Mouse (Mus musculus): Measurements from ENCODE around the gene Tmco5b. TPM values are rescaled to one million over a fixed set of nuclear protein-coding genes. Genes with fewer than 3 reads are reported as not detected.
A peak's percentile ranks its signal among the peaks of the same experiment; 100 is the strongest.

Gene Tmco5b
- not detected in 2 replicates for polyA plus RNA-seq (2014; fragmentation: Nextera tagmentation; extraction: Ambion mirVana)

DNA sequence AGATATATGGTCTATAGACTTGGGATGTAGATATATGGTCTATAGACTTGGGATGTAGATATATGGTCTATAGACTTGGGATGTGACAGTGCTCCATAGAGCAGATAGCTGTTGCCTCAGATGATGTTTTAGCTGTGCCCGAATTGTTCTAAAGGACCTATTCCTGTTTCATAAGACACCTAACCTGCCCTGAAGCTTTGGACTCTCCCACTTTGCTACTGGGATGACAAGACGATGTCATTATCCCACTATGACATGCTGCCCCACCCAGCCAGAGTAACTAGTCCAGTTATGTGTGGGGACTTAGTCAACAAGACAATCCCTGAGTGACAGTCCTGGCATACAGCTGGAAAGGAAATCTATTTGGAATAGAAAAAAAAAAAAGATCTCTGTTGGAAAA is at the start of gene Tmco5b:
Tmco5b (plus strand) TSS at position 301 of the 400 bp plus-strand sequence.
- Histone ChIP-seq H3K4me3 (ENCODE audit: control insufficient read depth in 1 of 2, insufficient read depth in 1 of 2, low read depth in 1 of 2, low read length in 2 of 2) (no peak within 1 kb of the TSS), H3K4me2 (ENCODE audit: low read length) (no peak within 1 kb of the TSS), H3K9me3 (ENCODE audit: control insufficient read depth, low read length) (no peaks in the 10 kb centered on the region), H3K4me1 (ENCODE audit: control insufficient read depth in 2 of 2, insufficient read depth in 2 of 2, low read length in 2 of 2) (no peaks in the 10 kb centered on the region), H3K27ac (replicated peaks in 1 of 2; ENCODE audit: control insufficient read depth in 1 of 2, insufficient read depth in 1 of 2, low read depth in 2 of 2, low read length in 2 of 2) (no peak within 1 kb of the TSS), H3K9ac (ENCODE audit: low read length) (no peak within 1 kb of the TSS), H3K36me3 (ENCODE audit: control insufficient read depth, insufficient read depth, low read length) (no peaks in the 10 kb centered on the region), H3K27me3 (ENCODE audit: control insufficient read depth, insufficient read depth, low read length) (no peaks in the 10 kb centered on the region)
- no peak for ATAC-seq (ENCODE audit: insufficient number of reproducible peaks, insufficient read depth, low FRiP score, low read depth)
- 74% methylated on average over 2 of the region's 2 CpGs for WGBS

DNA sequence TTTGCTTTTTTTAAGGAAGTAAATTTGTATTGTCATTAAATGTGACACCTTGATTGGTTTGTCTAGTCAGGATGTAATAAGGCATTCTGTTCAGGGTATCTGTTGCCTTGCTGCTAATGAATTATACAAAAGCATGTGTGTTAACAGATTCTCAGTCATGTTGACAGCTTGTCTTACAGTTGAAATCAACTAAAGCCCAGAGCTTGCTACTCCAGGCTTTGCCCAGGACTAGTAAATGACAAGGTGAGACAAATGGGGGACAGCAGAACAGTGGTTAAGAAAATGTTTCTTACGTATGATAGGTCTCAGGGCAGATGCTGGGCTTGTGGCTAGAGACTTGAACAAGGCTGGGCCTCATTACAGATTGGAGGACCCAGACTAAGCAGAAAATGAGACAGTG is 48.5 kb upstream of the Tmco5b start:
- Histone ChIP-seq H3K4me2 (ENCODE audit: low read length) (no peak overlapping the region), H3K4me3 (ENCODE audit: control insufficient read depth in 1 of 2, insufficient read depth in 1 of 2, low read depth in 1 of 2, low read length in 2 of 2) (no peak overlapping the region), H3K27ac (replicated peaks in 1 of 2; ENCODE audit: control insufficient read depth in 1 of 2, insufficient read depth in 1 of 2, low read depth in 2 of 2, low read length in 2 of 2) (no peak overlapping the region), H3K4me1 (ENCODE audit: control insufficient read depth in 2 of 2, insufficient read depth in 2 of 2, low read length in 2 of 2) (no peaks in the 10 kb centered on the region), H3K9ac (ENCODE audit: low read length) (no peak overlapping the region), H3K27me3 (ENCODE audit: control insufficient read depth, insufficient read depth, low read length) (no peaks in the 10 kb centered on the region), H3K36me3 (ENCODE audit: control insufficient read depth, insufficient read depth, low read length) (no peaks in the 10 kb centered on the region), H3K9me3 (ENCODE audit: control insufficient read depth, low read length) (no peaks in the 10 kb centered on the region)
- no peak for ATAC-seq (ENCODE audit: insufficient number of reproducible peaks, insufficient read depth, low FRiP score, low read depth)
- WGBS = 71% methylated on average over 1 of the region's 1 CpGs

GRCm38 (mm10) chr2:113238871-113239270 is 46.7 kb upstream of the Tmco5b start:
- H3K9ac ChIP-seq (ENCODE audit: low read length) = no peak overlapping the region
- ATAC-seq (ENCODE audit: insufficient number of reproducible peaks, insufficient read depth, low FRiP score, low read depth) = no peak
- H3K27me3 ChIP-seq (ENCODE audit: control insufficient read depth, insufficient read depth, low read length) = no peaks in the 10 kb centered on the region
- H3K4me1 ChIP-seq (ENCODE audit: control insufficient read depth in 2 of 2, insufficient read depth in 2 of 2, low read length in 2 of 2) = no peaks in the 10 kb centered on the region
- H3K9me3 ChIP-seq (ENCODE audit: control insufficient read depth, low read length) = no peaks in the 10 kb centered on the region
- no peak overlapping the region for H3K4me3 ChIP-seq (ENCODE audit: control insufficient read depth in 1 of 2, insufficient read depth in 1 of 2, low read depth in 1 of 2, low read length in 2 of 2)
- H3K36me3 ChIP-seq (ENCODE audit: control insufficient read depth, insufficient read depth, low read length) = no peaks in the 10 kb centered on the region
- 61% methylated on average over 5 of the region's 5 CpGs for WGBS
- H3K27ac ChIP-seq (replicated peaks in 1 of 2; ENCODE audit: control insufficient read depth in 1 of 2, insufficient read depth in 1 of 2, low read depth in 2 of 2, low read length in 2 of 2) = no peak overlapping the region
- no peak overlapping the region for H3K4me2 ChIP-seq (ENCODE audit: low read length)

DNA sequence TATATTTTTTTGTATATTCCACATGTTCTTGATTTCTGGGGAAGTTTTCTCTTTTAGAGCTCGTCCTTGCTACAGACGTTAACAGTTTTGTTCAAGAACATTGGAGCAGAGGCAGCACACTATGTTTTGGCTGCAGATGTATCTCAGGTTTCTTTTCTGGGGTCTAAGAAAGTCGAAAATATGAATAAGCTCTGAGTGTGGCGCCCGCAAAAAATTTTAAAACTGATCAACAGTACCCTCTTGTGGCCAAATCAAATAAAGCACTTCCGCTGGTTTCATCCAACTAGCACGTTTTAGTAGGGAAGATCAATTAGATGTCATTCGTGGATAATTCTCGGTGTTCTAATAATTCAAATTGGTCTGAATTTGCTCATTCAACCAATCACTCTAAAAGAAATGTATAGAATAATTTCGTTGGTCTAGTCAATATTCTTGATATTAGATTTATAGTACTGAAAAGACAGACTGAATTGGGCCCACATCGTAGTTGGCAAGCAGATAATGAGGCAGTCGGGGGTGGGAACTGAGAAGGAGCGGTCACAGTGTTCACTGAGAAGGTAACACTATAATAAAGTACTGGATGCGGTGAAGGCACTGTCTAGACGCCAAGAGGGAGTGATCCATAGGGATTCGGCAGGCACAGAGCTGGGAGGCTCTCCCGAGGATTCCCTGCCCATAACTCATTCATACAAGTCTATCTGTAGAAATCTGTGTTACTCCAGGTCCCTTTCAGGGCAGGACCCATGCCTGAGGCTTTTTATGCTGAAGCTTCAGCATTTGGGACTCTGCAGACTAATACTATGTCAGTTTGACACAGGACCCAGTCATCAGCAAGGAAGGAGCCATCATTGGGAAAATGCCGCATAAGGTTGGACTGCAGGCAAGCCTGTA is 17.1 kb downstream of the Tmco5b start:
- Histone ChIP-seq H3K36me3 (ENCODE audit: control insufficient read depth, insufficient read depth, low read length) (no peaks in the 10 kb centered on the region), H3K9me3 (ENCODE audit: control insufficient read depth, low read length) (no peaks in the 10 kb centered on the region), H3K4me1 (ENCODE audit: control insufficient read depth in 2 of 2, insufficient read depth in 2 of 2, low read length in 2 of 2) (no peaks in the 10 kb centered on the region), H3K27ac (replicated peaks in 1 of 2; ENCODE audit: control insufficient read depth in 1 of 2, insufficient read depth in 1 of 2, low read depth in 2 of 2, low read length in 2 of 2) (no peak overlapping the region), H3K27me3 (ENCODE audit: control insufficient read depth, insufficient read depth, low read length) (no peaks in the 10 kb centered on the region), H3K4me2 (ENCODE audit: low read length) (0 out of 2 replicates have a peak overlapping the region, but pooled peaks have one; percentile 24), H3K4me3 (ENCODE audit: control insufficient read depth in 1 of 2, insufficient read depth in 1 of 2, low read depth in 1 of 2, low read length in 2 of 2) (no peak overlapping the region), H3K9ac (ENCODE audit: low read length) (no peak overlapping the region)
- WGBS = 39% methylated on average over 18 of the region's 18 CpGs
- ATAC-seq (ENCODE audit: insufficient number of reproducible peaks, insufficient read depth, low FRiP score, low read depth) = no peak

DNA sequence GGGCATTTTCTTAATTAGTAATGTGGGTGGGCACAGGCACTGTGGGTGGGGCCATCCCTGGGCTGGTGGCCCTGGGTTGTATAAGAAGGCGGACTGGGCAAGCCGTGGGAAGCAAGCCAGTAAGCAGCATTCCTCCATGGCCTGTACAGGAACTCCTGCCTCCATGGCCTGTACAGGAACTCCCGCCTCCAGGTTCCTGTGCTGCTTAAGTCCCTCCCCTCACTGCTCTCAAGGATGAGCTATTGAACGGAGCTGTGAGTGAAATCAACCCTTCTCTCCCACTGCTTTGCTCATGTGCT is 17.7 kb downstream of the Tmco5b start:
- 74% methylated on average over 4 of the region's 4 CpGs for WGBS
- H3K9me3 ChIP-seq (ENCODE audit: control insufficient read depth, low read length) = no peaks in the 10 kb centered on the region
- no peak for ATAC-seq (ENCODE audit: insufficient number of reproducible peaks, insufficient read depth, low FRiP score, low read depth)
- H3K4me1 ChIP-seq (ENCODE audit: control insufficient read depth in 2 of 2, insufficient read depth in 2 of 2, low read length in 2 of 2) = no peaks in the 10 kb centered on the region
- H3K9ac ChIP-seq (ENCODE audit: low read length) = no peak overlapping the region
- no peaks in the 10 kb centered on the region for H3K36me3 ChIP-seq (ENCODE audit: control insufficient read depth, insufficient read depth, low read length)
- no peak overlapping the region for H3K4me2 ChIP-seq (ENCODE audit: low read length)
- no peaks in the 10 kb centered on the region for H3K27me3 ChIP-seq (ENCODE audit: control insufficient read depth, insufficient read depth, low read length)
- H3K27ac ChIP-seq (replicated peaks in 1 of 2; ENCODE audit: control insufficient read depth in 1 of 2, insufficient read depth in 1 of 2, low read depth in 2 of 2, low read length in 2 of 2) = no peak overlapping the region
- H3K4me3 ChIP-seq (ENCODE audit: control insufficient read depth in 1 of 2, insufficient read depth in 1 of 2, low read depth in 1 of 2, low read length in 2 of 2) = no peak overlapping the region

DNA sequence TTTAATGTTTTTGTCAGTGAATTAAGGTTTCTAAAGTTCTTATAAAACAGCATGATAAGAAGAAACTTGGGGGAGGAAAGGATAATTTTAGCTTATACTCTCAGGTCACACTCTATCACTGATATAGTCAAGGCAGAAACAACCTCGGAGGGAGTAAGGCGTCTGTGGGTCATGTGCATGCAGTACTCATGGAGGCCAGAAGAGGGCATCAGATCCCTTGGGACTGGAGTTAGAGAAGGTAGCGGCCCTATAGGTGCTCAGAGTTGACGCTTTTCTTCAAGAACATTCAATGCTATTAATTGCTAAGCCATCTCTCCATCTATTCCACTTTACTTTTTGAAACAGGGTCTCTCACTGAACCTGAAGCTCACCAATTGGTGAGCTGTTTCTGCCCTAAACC is 19.8 kb downstream of the Tmco5b start:
- H3K4me1 ChIP-seq (ENCODE audit: control insufficient read depth in 2 of 2, insufficient read depth in 2 of 2, low read length in 2 of 2) = no peaks in the 10 kb centered on the region
- no peaks in the 10 kb centered on the region for H3K27me3 ChIP-seq (ENCODE audit: control insufficient read depth, insufficient read depth, low read length)
- no peak overlapping the region for H3K9ac ChIP-seq (ENCODE audit: low read length)
- H3K4me3 ChIP-seq (ENCODE audit: control insufficient read depth in 1 of 2, insufficient read depth in 1 of 2, low read depth in 1 of 2, low read length in 2 of 2) = no peak overlapping the region
- no peak overlapping the region for H3K4me2 ChIP-seq (ENCODE audit: low read length)
- no peak overlapping the region for H3K27ac ChIP-seq (replicated peaks in 1 of 2; ENCODE audit: control insufficient read depth in 1 of 2, insufficient read depth in 1 of 2, low read depth in 2 of 2, low read length in 2 of 2)
- WGBS = 11% methylated on average over 4 of the region's 4 CpGs
- peak; percentile 35; the same call in 1 of the 2 replicates for ATAC-seq (ENCODE audit: insufficient number of reproducible peaks, insufficient read depth, low FRiP score, low read depth)
- H3K9me3 ChIP-seq (ENCODE audit: control insufficient read depth, low read length) = no peaks in the 10 kb centered on the region
- no peaks in the 10 kb centered on the region for H3K36me3 ChIP-seq (ENCODE audit: control insufficient read depth, insufficient read depth, low read length)

- WGBS = 68% methylated on average over 3 of the region's 3 CpGs
- Histone ChIP-seq H3K4me3 (ENCODE audit: control insufficient read depth in 1 of 2, insufficient read depth in 1 of 2, low read depth in 1 of 2, low read length in 2 of 2) (no peak overlapping the region), H3K27me3 (ENCODE audit: control insufficient read depth, insufficient read depth, low read length) (no peaks in the 10 kb centered on the region), H3K27ac (replicated peaks in 1 of 2; ENCODE audit: control insufficient read depth in 1 of 2, insufficient read depth in 1 of 2, low read depth in 2 of 2, low read length in 2 of 2) (no peak overlapping the region), H3K4me1 (ENCODE audit: control insufficient read depth in 2 of 2, insufficient read depth in 2 of 2, low read length in 2 of 2) (no peaks in the 10 kb centered on the region), H3K36me3 (ENCODE audit: control insufficient read depth, insufficient read depth, low read length) (no peaks in the 10 kb centered on the region), H3K4me2 (ENCODE audit: low read length) (no peak overlapping the region), H3K9ac (ENCODE audit: low read length) (no peak overlapping the region), H3K9me3 (ENCODE audit: control insufficient read depth, low read length) (no peaks in the 10 kb centered on the region)
- no peak for ATAC-seq (ENCODE audit: insufficient number of reproducible peaks, insufficient read depth, low FRiP score, low read depth)
Observed at GRCm38 (mm10) chr2:113311211-113311610, 25.7 kb downstream of the Tmco5b start.

DNA sequence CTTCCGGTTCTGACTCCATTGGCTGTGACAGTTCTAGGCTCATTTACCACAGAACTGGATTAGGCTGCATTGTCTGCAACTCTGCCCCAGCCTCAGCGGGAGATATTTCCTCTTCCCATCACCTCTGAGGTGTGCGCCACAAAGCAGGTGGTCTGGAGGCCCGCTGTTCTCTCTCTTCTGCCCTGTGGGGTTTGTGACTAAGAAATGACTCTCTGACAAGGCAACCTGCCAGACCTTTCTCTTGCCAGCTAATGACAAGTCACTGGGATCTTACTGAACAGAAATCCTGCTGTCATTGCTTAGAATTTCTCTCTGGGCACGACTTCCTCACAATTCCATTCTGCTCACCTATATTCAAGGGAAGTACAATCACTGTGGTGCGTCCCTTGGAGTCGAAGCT is 37.5 kb downstream of the Tmco5b start:
- peaks cover 3% of the 10 kb centered on the region; the same call in 1 of the 2 replicates for H3K27me3 ChIP-seq (ENCODE audit: control insufficient read depth, insufficient read depth, low read length)
- peaks cover 4% of the 10 kb centered on the region; the same call in 1 of the 2 replicates for H3K9me3 ChIP-seq (ENCODE audit: control insufficient read depth, low read length)
- H3K27ac ChIP-seq (replicated peaks in 1 of 2; ENCODE audit: control insufficient read depth in 1 of 2, insufficient read depth in 1 of 2, low read depth in 2 of 2, low read length in 2 of 2) = no peak overlapping the region
- H3K4me1 ChIP-seq (ENCODE audit: control insufficient read depth in 2 of 2, insufficient read depth in 2 of 2, low read length in 2 of 2) = peaks cover 0 to 5% of the 10 kb centered on the region in 2 experiments; a peak in 2 of 4 replicates
- H3K4me3 ChIP-seq (ENCODE audit: control insufficient read depth in 1 of 2, insufficient read depth in 1 of 2, low read depth in 1 of 2, low read length in 2 of 2) = no peak overlapping the region
- H3K36me3 ChIP-seq (ENCODE audit: control insufficient read depth, insufficient read depth, low read length) = no peaks in the 10 kb centered on the region
- H3K9ac ChIP-seq (ENCODE audit: low read length) = no peak overlapping the region
- no peak for ATAC-seq (ENCODE audit: insufficient number of reproducible peaks, insufficient read depth, low FRiP score, low read depth)
- 34% methylated on average over 7 of the region's 7 CpGs for WGBS
- H3K4me2 ChIP-seq (ENCODE audit: low read length) = no peak overlapping the region
